Mouse (Mus musculus): ENCODE data around the gene Kcnk3.

The Kcnk3 gene

GRCm38 (mm10) chr5:30670091-30670490 is 82.1 kb downstream of the Kcnk3 start:
- no peak for DNase-seq (ENCODE audit: low read depth)

DNA sequence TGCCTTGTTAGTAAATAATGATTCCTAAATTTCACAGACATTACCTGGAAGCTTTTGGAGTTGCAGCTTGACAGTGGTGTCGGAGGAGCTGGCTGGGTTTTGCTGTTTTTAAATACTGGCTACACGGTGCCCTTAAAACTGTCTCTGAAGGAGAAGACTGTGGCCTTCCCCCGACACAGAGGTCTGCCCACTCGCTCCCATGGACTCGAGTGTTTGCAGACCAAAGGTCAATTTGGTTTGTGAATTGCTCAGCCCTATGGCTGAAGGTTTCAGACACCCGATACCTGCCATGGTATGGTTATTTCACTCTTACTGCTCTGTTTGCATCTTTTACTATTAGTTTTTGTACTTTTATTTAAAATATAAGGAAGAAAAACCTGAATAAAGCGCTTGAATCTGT is 86.0 kb downstream of the Kcnk3 start:
- no peak for DNase-seq (ENCODE audit: low read depth)
